Mouse (Mus musculus): ENCODE measurements at regions not wholly inside any gene's neighbourhood (a gene's known extent, or its start where the extent isn't known, plus 50 kb on each side); places are given as distances from the start of the nearest gene placed in this dataset.

- TF ChIP-seq CTCF (IDR thresholded peaks at IDR 0.05; ENCODE audit: low read depth, low read length) = no peak
- TF ChIP-seq GATA1 (IDR thresholded peaks at IDR 0.05; ENCODE audit: borderline replicate concordance, low read length) = no peak
- TF ChIP-seq TAL1 (conservative IDR thresholded peaks at IDR 0.05; ENCODE audit: low read depth, low read length) = no peak
- TF ChIP-seq POLR2AphosphoS5 (IDR thresholded peaks at IDR 0.05; ENCODE audit: insufficient replicate concordance, low read depth, low read length) = no peak
- TF ChIP-seq GATA2 (IDR thresholded peaks at IDR 0.05; ENCODE audit: borderline replicate concordance, low read depth, low read length) = no peak
These were observed 222.8 kb downstream of the Cog6 start for GRCm38 (mm10) chr3:52794218-52794617.
